Mouse (Mus musculus) hindbrain, embryonic 15.5 days (tissue): Measurements from ENCODE around the gene Hist4h4. TPM values are rescaled to one million over a fixed set of nuclear protein-coding genes. Genes with fewer than 3 reads are reported as not detected.
A peak's percentile ranks its signal among the peaks of the same experiment; 100 is the strongest.

Source experiments
- ATAC-seq: fragments of 200-750 bp; cut with Nextera tagmentation; 2 replicates; pipeline ENCODE4 v1.8.0; 2017; ENCODE audit warnings: low read depth, moderate number of reproducible peaks, moderate TSS enrichment; ENCODE audit not compliant: low FRiP score
- H3K27ac ChIP-seq: fragments of 300-500 bp; sonication (generic); replicated peaks from 2 replicates; pipeline ENCODE4 v1.5.1; 2015; ENCODE audit warnings: mild to moderate bottlenecking, inconsistent platforms
- H3K27me3 ChIP-seq: fragments of 300-500 bp; sonication (generic); 2 replicates; pipeline ENCODE4 v1.6.1; 2015; ENCODE audit warnings: control low read depth, inconsistent platforms
- H3K36me3 ChIP-seq: fragments of 300-500 bp; sonication (generic); 2 replicates; pipeline ENCODE4 v1.6.1; 2015; ENCODE audit warnings: control low read depth, inconsistent platforms
- H3K4me1 ChIP-seq: fragments of 300-500 bp; sonication (generic); replicated peaks from 2 replicates; pipeline ENCODE4 v1.6.1; 2015; ENCODE audit warnings: control low read depth, inconsistent platforms
- H3K4me2 ChIP-seq: fragments of 300-500 bp; sonication (generic); 2 replicates; pipeline ENCODE4 v1.6.1; 2015; ENCODE audit warnings: moderate library complexity, mild to moderate bottlenecking, inconsistent platforms
- H3K4me3 ChIP-seq: fragments of 300-500 bp; sonication (generic); 2 replicates; pipeline ENCODE4 v1.5.1; 2015; ENCODE audit warnings: mild to moderate bottlenecking, inconsistent platforms
- H3K9ac ChIP-seq: fragments of 300-500 bp; sonication (generic); 2 replicates; pipeline ENCODE4 v1.6.1; 2015; ENCODE audit warnings: inconsistent platforms
- H3K9me3 ChIP-seq: fragments of 300-500 bp; sonication (generic); 2 replicates; pipeline ENCODE4 v1.6.1; 2016; ENCODE audit warnings: control low read depth, inconsistent platforms
- WGBS: fragments of 180-500 bp; shearing (Covaris S2); methylation state at CpG from one replicate; pipeline ENCODE4 v1.1.7; 2015; 5-methylcytosine and 5-hydroxymethylcytosine counted together
- polyA plus RNA-seq: library from polyadenylated mRNA; unstranded; fragments of >200 nt; fragmentation: Nextera tagmentation; extraction: Ambion mirVana; gene quantifications from 2 replicates; pipeline ENCODE4 v1.2.1, GENCODE M21; 2015

Gene Hist4h4
- polyA plus RNA-seq, 1 experiment from 2014 or later = 0.43 TPM

DNA sequence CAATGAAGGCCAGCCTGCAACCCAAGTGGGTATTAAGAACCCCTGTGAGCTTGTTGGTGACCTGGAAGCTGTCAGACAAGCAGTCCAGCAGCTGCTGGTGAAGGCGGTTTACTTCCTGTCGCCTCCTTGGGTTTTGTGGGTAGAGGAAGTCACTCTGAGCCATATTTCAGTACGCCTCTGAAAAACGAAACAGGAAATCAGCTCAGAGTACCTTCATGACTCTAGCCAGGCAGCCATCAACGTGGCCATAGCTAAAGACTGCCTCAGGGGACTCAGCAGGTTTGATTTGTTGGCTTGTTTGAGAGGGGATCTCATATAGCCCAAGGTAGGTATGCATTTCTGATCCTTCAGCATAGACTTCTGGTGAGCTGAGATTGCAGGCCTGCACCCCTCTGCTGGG, 27.5 kb upstream of the Hist4h4 start:
- no peak overlapping the region for H3K9ac ChIP-seq
- peaks cover 10% of the 10 kb centered on the region; the same call in 1 of the 2 replicates for H3K27me3 ChIP-seq
- peaks cover 12% of the 10 kb centered on the region for H3K4me1 ChIP-seq
- no peaks in the 10 kb centered on the region for H3K9me3 ChIP-seq
- no peak for ATAC-seq
- H3K4me3 ChIP-seq = no peak overlapping the region
- WGBS = 81% methylated on average over 5 of the region's 5 CpGs
- H3K27ac ChIP-seq = no peak overlapping the region
- no peaks in the 10 kb centered on the region for H3K36me3 ChIP-seq
- no peak overlapping the region for H3K4me2 ChIP-seq

DNA sequence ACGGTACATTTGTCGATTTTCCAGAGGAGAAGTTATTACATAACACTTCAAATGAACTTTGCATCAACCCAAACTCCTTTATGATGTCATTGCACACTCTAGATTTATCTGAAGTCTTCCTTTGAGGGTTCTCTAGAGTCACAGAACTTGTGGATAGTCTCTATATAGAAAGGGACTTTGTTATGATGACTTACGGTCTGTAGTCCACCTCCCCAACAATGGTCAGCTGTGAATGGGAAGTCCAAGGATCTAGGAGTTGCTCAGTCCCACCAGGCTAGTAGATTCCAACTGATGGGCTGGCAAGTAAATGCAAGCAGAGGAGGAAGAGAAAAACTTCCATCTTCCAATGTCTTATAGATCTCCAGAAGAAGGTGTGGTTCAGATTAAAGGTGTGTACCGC, 24.5 kb upstream of the Hist4h4 start:
- no peak for ATAC-seq
- Histone ChIP-seq H3K4me3 (peak overlapping the region; percentile 93), H3K4me1 (peaks cover 15% of the 10 kb centered on the region), H3K4me2 (peak overlapping the region; percentile 69), H3K9ac (peak overlapping the region; percentile 60), H3K36me3 (peaks cover 18% of the 10 kb centered on the region), H3K9me3 (no peaks in the 10 kb centered on the region), H3K27me3 (peaks cover 10% of the 10 kb centered on the region; the same call in 1 of the 2 replicates), H3K27ac (peak overlapping the region; percentile 96)
- WGBS = 38% methylated on average over 4 of the region's 4 CpGs

DNA sequence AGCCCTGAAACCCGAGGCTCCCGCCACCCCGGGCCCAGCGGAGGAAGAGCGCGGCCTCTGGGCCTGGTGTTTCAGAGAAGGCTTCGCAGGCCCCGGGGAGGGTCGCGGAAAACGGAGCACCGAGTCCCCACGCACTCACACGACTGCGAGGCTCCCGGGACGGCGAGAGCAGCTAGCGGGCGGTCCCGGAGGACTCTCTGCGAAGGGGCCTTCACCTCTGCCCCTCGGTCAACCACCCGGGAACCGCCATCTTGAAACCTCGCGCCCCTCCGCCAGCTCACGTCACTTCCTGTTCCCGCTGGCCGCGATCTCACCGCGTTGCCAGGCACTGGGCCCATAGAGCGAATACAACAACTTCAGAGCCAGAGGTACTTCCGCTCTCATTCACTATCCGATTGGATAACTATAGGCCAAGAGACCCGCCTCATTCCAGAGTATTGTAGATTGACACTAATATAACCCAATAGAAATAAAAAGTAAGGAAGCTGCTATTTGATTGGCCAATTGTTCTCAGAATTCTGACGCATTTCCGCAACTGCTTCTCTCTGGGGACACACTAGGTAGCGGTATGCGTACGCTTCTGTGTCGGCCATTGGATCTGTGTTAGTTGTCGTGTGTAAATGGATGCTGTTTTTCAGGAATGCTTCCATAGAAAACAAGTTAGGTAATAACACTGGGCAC, 23.8 kb upstream of the Hist4h4 start, which contains the start of gene Wbp11:
Wbp11 (minus strand) TSS at position 353 of the 681 bp plus-strand sequence.
- H3K36me3 ChIP-seq = peaks cover 20% of the 10 kb centered on the region
- peak; percentile 100 for ATAC-seq
- peak within 1 kb of the TSS; percentile 98 for H3K9ac ChIP-seq
- peak within 1 kb of the TSS; percentile 96 for H3K27ac ChIP-seq
- WGBS = under 1% methylated on average over 45 of the region's 45 CpGs
- H3K4me3 ChIP-seq = peak within 1 kb of the TSS; percentile 93
- H3K4me2 ChIP-seq = peak within 1 kb of the TSS; percentile 73
- H3K27me3 ChIP-seq = peaks cover 10% of the 10 kb centered on the region; the same call in 1 of the 2 replicates
- no peaks in the 10 kb centered on the region for H3K9me3 ChIP-seq
- peaks cover 15% of the 10 kb centered on the region for H3K4me1 ChIP-seq

DNA sequence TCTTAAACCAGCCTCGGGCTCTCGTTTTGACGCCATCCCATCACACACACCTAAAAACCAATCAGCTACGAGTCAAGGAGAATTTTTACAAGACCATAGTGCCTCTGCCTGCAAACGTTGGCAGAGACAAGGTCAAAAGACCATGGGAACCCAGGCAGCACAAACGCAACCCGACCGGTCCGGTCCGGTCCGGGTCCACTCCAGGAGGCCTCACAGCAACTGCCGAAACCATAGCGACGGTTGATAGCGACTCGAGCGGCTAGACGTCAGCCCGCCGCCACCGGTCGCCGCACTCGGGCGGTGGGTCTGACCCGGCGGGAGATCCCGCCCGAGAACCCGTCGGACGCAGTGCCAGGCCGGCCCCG, 23.3 kb upstream of the Hist4h4 start, which contains the start of gene BC049715:
BC049715 (plus strand) TSS at position 111 of the 365 bp plus-strand sequence.
- no peak for ATAC-seq
- no peaks in the 10 kb centered on the region for H3K9me3 ChIP-seq
- WGBS = under 1% methylated on average over 34 of the region's 34 CpGs
- H3K36me3 ChIP-seq = peaks cover 25% of the 10 kb centered on the region
- H3K4me3 ChIP-seq = peak within 1 kb of the TSS; percentile 93
- peaks cover 10% of the 10 kb centered on the region; the same call in 1 of the 2 replicates for H3K27me3 ChIP-seq
- H3K4me1 ChIP-seq = peaks cover 15% of the 10 kb centered on the region
- H3K27ac ChIP-seq = peak within 1 kb of the TSS; percentile 96
- peak within 1 kb of the TSS; percentile 98 for H3K9ac ChIP-seq
- H3K4me2 ChIP-seq = peak within 1 kb of the TSS; percentile 73

DNA sequence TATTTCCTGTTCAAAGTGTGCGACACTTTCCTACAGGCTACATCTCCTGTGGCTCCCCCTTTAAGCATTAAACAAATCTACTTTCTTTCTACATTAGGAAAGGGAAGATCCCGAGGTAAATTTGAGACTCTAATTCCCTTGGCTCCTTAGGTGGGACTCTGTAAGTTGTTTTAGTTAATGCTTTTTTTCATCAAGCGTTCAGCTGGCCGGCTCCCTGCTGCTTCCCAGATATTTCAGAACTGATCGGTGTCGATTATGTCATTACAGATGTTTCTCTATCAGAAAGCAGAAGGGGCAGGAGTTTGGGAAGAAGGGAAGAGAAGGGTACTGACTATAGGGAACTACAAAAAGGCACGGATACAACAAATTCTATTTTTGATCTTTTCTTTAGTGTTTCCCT, 22.9 kb upstream of the Hist4h4 start:
- no peak for ATAC-seq
- peaks cover 10% of the 10 kb centered on the region; the same call in 1 of the 2 replicates for H3K27me3 ChIP-seq
- peak overlapping the region; percentile 98 for H3K9ac ChIP-seq
- 24% methylated on average over 7 of the region's 7 CpGs for WGBS
- H3K9me3 ChIP-seq = no peaks in the 10 kb centered on the region
- peaks cover 29% of the 10 kb centered on the region for H3K36me3 ChIP-seq
- peak overlapping the region; percentile 73 for H3K4me2 ChIP-seq
- H3K4me3 ChIP-seq = peak overlapping the region; percentile 93
- peaks cover 15% of the 10 kb centered on the region for H3K4me1 ChIP-seq
- H3K27ac ChIP-seq = no peak overlapping the region

DNA sequence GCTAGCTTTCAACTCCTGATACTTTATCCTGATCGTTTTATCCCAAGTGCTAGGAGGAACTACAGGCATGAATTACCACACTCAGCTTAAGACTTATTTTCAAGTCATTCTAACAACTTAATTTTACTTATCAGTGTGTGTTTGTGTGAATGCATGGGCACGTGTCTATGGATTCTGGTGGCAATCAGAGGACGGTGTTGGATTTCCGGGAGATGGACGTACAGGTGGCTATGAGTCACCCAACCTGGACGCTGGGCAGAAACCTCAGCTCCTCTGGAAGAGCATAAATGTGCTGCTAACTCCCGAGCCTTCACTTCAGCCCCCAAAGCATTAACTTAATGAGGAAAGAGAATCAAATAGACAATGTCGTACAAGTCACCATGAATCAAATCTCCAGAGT, 20.8 kb upstream of the Hist4h4 start:
- Histone ChIP-seq H3K27ac (no peak overlapping the region), H3K27me3 (no peaks in the 10 kb centered on the region), H3K4me3 (no peak overlapping the region), H3K4me1 (peaks cover 15% of the 10 kb centered on the region), H3K9ac (no peak overlapping the region), H3K36me3 (peaks cover 50% of the 10 kb centered on the region), H3K4me2 (no peak overlapping the region), H3K9me3 (no peaks in the 10 kb centered on the region)
- 93% methylated on average over 8 of the region's 8 CpGs for WGBS
- no peak for ATAC-seq

DNA sequence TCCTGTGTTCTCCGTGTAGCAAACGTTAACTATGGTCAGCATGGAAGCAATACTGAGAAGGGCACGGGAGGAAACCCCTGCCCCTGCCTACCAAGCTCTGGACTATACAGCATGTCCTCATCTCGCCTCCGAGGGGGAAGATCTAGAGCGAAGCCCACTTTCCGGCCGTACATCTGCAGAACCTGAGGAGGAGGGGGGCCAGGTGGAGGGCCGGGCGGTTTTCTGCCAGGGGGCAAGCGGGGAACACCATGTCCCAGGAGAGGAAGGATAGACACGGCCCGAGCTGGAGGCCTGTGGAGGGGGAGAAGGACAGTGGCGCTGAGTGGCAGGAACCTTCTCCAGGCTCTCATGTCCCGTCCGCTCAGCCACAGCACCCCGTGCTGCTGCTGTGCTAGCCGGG, 16.9 kb upstream of the Hist4h4 start:
- H3K4me2 ChIP-seq = no peak overlapping the region
- H3K4me3 ChIP-seq = no peak overlapping the region
- no peak overlapping the region for H3K27ac ChIP-seq
- H3K36me3 ChIP-seq = peaks cover 86% of the 10 kb centered on the region
- no peaks in the 10 kb centered on the region for H3K9me3 ChIP-seq
- no peak overlapping the region for H3K9ac ChIP-seq
- no peaks in the 10 kb centered on the region for H3K27me3 ChIP-seq
- no peaks in the 10 kb centered on the region for H3K4me1 ChIP-seq
- ATAC-seq = no peak
- 95% methylated on average over 17 of the region's 18 CpGs for WGBS

DNA sequence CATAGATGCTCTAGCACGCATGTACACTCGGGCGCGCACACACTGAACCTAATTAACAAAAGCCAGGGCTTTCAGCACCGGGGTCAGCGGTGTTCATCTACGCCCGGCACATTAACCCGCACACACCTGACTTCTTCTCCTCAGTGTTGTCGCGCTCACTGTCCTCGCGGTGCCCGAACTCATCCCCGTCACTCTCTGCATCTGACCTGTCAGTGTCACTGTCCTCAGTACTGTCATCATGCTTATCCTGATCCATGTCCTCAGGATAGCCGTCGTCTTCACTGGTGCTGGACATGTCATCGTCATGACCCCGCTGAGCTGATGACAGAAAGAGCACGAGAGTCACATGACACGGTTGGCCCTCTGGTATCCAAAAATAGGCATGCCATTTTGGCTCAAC, 16.2 kb upstream of the Hist4h4 start:
- ATAC-seq = 0 out of 2 replicates have a peak, but pooled peaks have one; percentile 23
- 97% methylated on average over 21 of the region's 21 CpGs for WGBS
- no peaks in the 10 kb centered on the region for H3K9me3 ChIP-seq
- H3K4me1 ChIP-seq = no peaks in the 10 kb centered on the region
- no peak overlapping the region for H3K27ac ChIP-seq
- no peak overlapping the region for H3K4me3 ChIP-seq
- no peak overlapping the region for H3K4me2 ChIP-seq
- no peak overlapping the region for H3K9ac ChIP-seq
- H3K36me3 ChIP-seq = peaks cover 86% of the 10 kb centered on the region
- no peaks in the 10 kb centered on the region for H3K27me3 ChIP-seq

DNA sequence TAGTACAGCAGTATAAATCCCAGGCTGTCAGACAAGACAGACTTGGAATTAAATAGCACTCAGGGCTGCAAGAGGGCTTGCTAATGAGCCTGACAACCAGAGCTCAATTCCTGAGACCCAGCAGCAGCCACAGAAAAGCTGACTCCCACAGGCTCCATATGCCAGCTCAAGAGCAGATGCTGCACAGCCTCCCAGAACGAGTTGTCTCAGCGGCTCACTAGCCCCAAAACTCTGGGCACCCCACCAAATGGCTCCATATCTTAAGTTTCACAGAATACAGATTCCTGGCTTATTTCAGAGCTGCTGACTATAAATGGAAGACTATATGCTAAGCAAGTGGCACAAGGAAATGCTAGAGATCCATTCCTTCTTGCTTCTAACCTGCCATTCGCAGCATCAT, 13.3 kb upstream of the Hist4h4 start:
- Histone ChIP-seq H3K9me3 (no peaks in the 10 kb centered on the region), H3K36me3 (peaks cover 80% of the 10 kb centered on the region), H3K27me3 (no peaks in the 10 kb centered on the region), H3K27ac (no peak overlapping the region), H3K9ac (no peak overlapping the region), H3K4me1 (no peaks in the 10 kb centered on the region), H3K4me3 (no peak overlapping the region), H3K4me2 (no peak overlapping the region)
- WGBS = 90% methylated on average over 3 of the region's 3 CpGs
- no peak for ATAC-seq

DNA sequence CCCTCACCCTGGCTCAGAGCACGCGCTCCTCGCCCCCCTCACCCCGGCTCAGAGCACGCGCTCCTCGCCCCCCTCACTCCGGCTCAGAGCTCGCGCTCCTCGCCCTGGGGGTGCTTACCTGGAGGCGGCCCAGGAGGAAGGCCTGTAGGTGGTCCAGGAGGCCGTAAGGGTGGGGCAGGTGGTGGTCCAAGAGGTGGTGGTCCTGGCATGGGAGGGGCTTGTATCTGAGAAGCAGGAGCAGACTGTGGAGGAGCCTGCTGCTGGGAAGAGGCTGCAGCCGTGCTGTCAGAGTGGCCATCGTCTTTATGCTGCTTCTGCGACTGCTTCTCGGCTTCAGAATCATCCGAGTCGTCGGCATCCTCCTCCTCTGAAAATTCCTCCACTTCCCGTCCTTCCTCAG, 12.6 kb upstream of the Hist4h4 start:
- no peak for ATAC-seq
- 92% methylated on average over 21 of the region's 21 CpGs for WGBS

DNA sequence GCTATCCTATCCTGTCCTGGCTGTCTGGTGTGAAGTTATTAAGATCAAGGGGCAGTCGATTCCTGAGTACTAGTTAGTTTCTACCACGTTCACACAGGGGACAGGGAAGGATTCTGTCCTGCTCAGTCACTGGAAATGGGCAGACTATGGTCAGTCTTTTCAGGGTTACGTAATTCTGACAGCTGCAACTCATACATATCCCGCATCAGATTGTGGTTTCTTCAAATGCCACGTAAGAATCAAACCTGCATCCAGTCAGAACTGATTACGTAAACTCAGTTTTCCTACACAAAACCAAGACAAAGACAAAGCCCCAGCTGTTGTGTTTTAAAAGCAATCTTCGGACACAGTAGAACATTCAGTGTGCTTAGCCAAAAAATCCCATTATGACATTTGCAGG, 11.2 kb upstream of the Hist4h4 start:
- no peak overlapping the region for H3K4me3 ChIP-seq
- WGBS = 94% methylated on average over 7 of the region's 7 CpGs

More for the DNA sequence above, 12.6 kb upstream of the Hist4h4 start:
- no peaks in the 10 kb centered on the region for H3K4me1 ChIP-seq
- H3K4me2 ChIP-seq = no peak overlapping the region
- no peak overlapping the region for H3K4me3 ChIP-seq
- no peak overlapping the region for H3K9ac ChIP-seq
- H3K27ac ChIP-seq = no peak overlapping the region
- no peaks in the 10 kb centered on the region for H3K27me3 ChIP-seq
- peaks cover 79% of the 10 kb centered on the region for H3K36me3 ChIP-seq
- no peaks in the 10 kb centered on the region for H3K9me3 ChIP-seq

DNA sequence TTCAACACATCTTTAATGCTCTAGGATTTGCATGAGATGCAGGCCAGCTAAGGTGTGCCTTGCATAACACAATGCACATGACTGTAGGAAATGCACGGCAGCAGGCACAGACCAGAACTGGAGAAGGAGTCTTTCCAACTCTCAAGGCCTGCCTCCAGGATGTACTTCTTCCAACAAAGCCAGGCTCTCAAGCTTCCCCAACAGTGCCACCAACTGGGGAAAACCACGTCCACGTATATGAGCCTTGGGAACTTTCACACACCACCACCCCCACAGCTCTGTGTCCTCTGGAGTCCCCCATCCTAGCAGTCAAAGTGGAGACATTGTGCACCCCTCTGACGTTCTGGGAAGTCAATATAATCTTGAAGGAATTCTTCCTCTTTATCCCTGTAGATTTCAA, 8.9 kb upstream of the Hist4h4 start:
- ATAC-seq = no peak
- Histone ChIP-seq H3K36me3 (peaks cover 43% of the 10 kb centered on the region), H3K9ac (no peak overlapping the region), H3K27ac (no peak overlapping the region), H3K4me1 (peaks cover 13% of the 10 kb centered on the region), H3K4me3 (no peak overlapping the region), H3K9me3 (no peaks in the 10 kb centered on the region), H3K27me3 (no peaks in the 10 kb centered on the region), H3K4me2 (no peak overlapping the region)
- 42% methylated on average over 4 of the region's 4 CpGs for WGBS

More for the DNA sequence above, 11.2 kb upstream of the Hist4h4 start:
- Histone ChIP-seq H3K9ac (no peak overlapping the region), H3K27ac (no peak overlapping the region), H3K27me3 (no peaks in the 10 kb centered on the region), H3K4me1 (no peaks in the 10 kb centered on the region), H3K4me2 (no peak overlapping the region), H3K36me3 (peaks cover 65% of the 10 kb centered on the region), H3K9me3 (no peaks in the 10 kb centered on the region)
- no peak for ATAC-seq
